Mouse (Mus musculus): ENCODE data around the gene Barhl1. TPM values are rescaled to one million over a fixed set of nuclear protein-coding genes. Genes with fewer than 3 reads are reported as not detected.

The Barhl1 gene
- polyA plus RNA-seq, 1 experiment from 2014 or later: not detected

GRCm38 (mm10) chr2:28902291-28902690 lies 14.2 kb downstream of the Barhl1 start:
- Histone ChIP-seq H3K4me2 (replicated peaks; ENCODE audit: low read depth) (no peak overlapping the region), H3K4me1 (replicated peaks; ENCODE audit: control insufficient read depth, insufficient read depth, low read length) (no peaks in the 10 kb centered on the region), H3K27me3 (replicated peaks; ENCODE audit: control insufficient read depth, insufficient read depth, low read length) (no peaks in the 10 kb centered on the region; the same call in 1 of the 2 replicates), H3K36me3 (ENCODE audit: control insufficient read depth, insufficient read depth) (peaks cover 43% of the 10 kb centered on the region), H3K27ac (ENCODE audit: low read depth, low read length) (no peak overlapping the region), H3K9me3 (ENCODE audit: control insufficient read depth) (no peaks in the 10 kb centered on the region), H3K9ac (ENCODE audit: low read depth, low read length) (no peak overlapping the region), H3K4me3 (ENCODE audit: low read depth, low read length) (no peak overlapping the region)
- no peak for TF ChIP-seq CTCF (IDR thresholded peaks at IDR 0.05; ENCODE audit: low read depth)
- no peak for ATAC-seq
- WGBS: 90% methylated on average over 8 of the region's 8 CpGs

- TF ChIP-seq CTCF (IDR thresholded peaks at IDR 0.05; ENCODE audit: low read depth): peak; percentile 30
- Histone ChIP-seq H3K9me3 (ENCODE audit: control insufficient read depth) (no peaks in the 10 kb centered on the region), H3K4me3 (ENCODE audit: low read depth, low read length) (no peak overlapping the region), H3K4me2 (replicated peaks; ENCODE audit: low read depth) (no peak overlapping the region), H3K36me3 (ENCODE audit: control insufficient read depth, insufficient read depth) (peaks cover 48% of the 10 kb centered on the region), H3K27ac (ENCODE audit: low read depth, low read length) (no peak overlapping the region), H3K4me1 (replicated peaks; ENCODE audit: control insufficient read depth, insufficient read depth, low read length) (no peaks in the 10 kb centered on the region), H3K27me3 (replicated peaks; ENCODE audit: control insufficient read depth, insufficient read depth, low read length) (no peaks in the 10 kb centered on the region), H3K9ac (ENCODE audit: low read depth, low read length) (no peak overlapping the region)
- peak; percentile 57 for ATAC-seq
- 49% methylated on average over 4 of the region's 4 CpGs for WGBS
Observed at GRCm38 (mm10) chr2:28897340-28897899, 19.0 kb downstream of the Barhl1 start.

- Histone ChIP-seq H3K27me3 (replicated peaks; ENCODE audit: control insufficient read depth, insufficient read depth, low read length) (no peaks in the 10 kb centered on the region), H3K27ac (ENCODE audit: low read depth, low read length) (no peak overlapping the region), H3K36me3 (ENCODE audit: control insufficient read depth, insufficient read depth) (peaks cover 50% of the 10 kb centered on the region), H3K4me3 (ENCODE audit: low read depth, low read length) (no peak overlapping the region), H3K4me2 (replicated peaks; ENCODE audit: low read depth) (no peak overlapping the region), H3K9ac (ENCODE audit: low read depth, low read length) (no peak overlapping the region), H3K4me1 (replicated peaks; ENCODE audit: control insufficient read depth, insufficient read depth, low read length) (no peaks in the 10 kb centered on the region), H3K9me3 (ENCODE audit: control insufficient read depth) (no peaks in the 10 kb centered on the region)
- no peak for ATAC-seq
- TF ChIP-seq CTCF (IDR thresholded peaks at IDR 0.05; ENCODE audit: low read depth): no peak
- 76% methylated on average over 7 of the region's 7 CpGs for WGBS
Observed at GRCm38 (mm10) chr2:28895876-28896275, 20.6 kb downstream of the Barhl1 start.

GRCm38 (mm10) chr2:28893526-28893925 lies 22.9 kb downstream of the Barhl1 start:
- H3K36me3 ChIP-seq (ENCODE audit: control insufficient read depth, insufficient read depth): peaks cover 36% of the 10 kb centered on the region
- no peak for ATAC-seq
- H3K9me3 ChIP-seq (ENCODE audit: control insufficient read depth): no peaks in the 10 kb centered on the region
- 71% methylated on average over 6 of the region's 6 CpGs for WGBS
- H3K27ac ChIP-seq (ENCODE audit: low read depth, low read length): no peak overlapping the region
- no peak overlapping the region for H3K9ac ChIP-seq (ENCODE audit: low read depth, low read length)
- H3K4me1 ChIP-seq (replicated peaks; ENCODE audit: control insufficient read depth, insufficient read depth, low read length): no peaks in the 10 kb centered on the region
- no peak overlapping the region for H3K4me2 ChIP-seq (replicated peaks; ENCODE audit: low read depth)
- H3K27me3 ChIP-seq (replicated peaks; ENCODE audit: control insufficient read depth, insufficient read depth, low read length): no peaks in the 10 kb centered on the region
- H3K4me3 ChIP-seq (ENCODE audit: low read depth, low read length): no peak overlapping the region
- no peak for TF ChIP-seq CTCF (IDR thresholded peaks at IDR 0.05; ENCODE audit: low read depth)

- no peak for ATAC-seq
- H3K4me3 ChIP-seq (ENCODE audit: low read depth, low read length): no peak overlapping the region
- no peak for TF ChIP-seq CTCF (IDR thresholded peaks at IDR 0.05; ENCODE audit: low read depth)
- H3K9me3 ChIP-seq (ENCODE audit: control insufficient read depth): no peaks in the 10 kb centered on the region
- H3K36me3 ChIP-seq (ENCODE audit: control insufficient read depth, insufficient read depth): peaks cover 36% of the 10 kb centered on the region
- no peak overlapping the region for H3K27ac ChIP-seq (ENCODE audit: low read depth, low read length)
- 24% methylated on average over 1 of the region's 1 CpGs for WGBS
- H3K4me1 ChIP-seq (replicated peaks; ENCODE audit: control insufficient read depth, insufficient read depth, low read length): no peaks in the 10 kb centered on the region
- H3K4me2 ChIP-seq (replicated peaks; ENCODE audit: low read depth): no peak overlapping the region
- no peak overlapping the region for H3K9ac ChIP-seq (ENCODE audit: low read depth, low read length)
- no peaks in the 10 kb centered on the region for H3K27me3 ChIP-seq (replicated peaks; ENCODE audit: control insufficient read depth, insufficient read depth, low read length)
Observed at GRCm38 (mm10) chr2:28892796-28893195, 23.7 kb downstream of the Barhl1 start.

- ATAC-seq: no peak
- Histone ChIP-seq H3K4me1 (replicated peaks; ENCODE audit: control insufficient read depth, insufficient read depth, low read length) (no peaks in the 10 kb centered on the region), H3K9me3 (ENCODE audit: control insufficient read depth) (no peaks in the 10 kb centered on the region), H3K27me3 (replicated peaks; ENCODE audit: control insufficient read depth, insufficient read depth, low read length) (no peaks in the 10 kb centered on the region), H3K27ac (ENCODE audit: low read depth, low read length) (no peak overlapping the region), H3K4me3 (ENCODE audit: low read depth, low read length) (no peak overlapping the region), H3K9ac (ENCODE audit: low read depth, low read length) (no peak overlapping the region), H3K4me2 (replicated peaks; ENCODE audit: low read depth) (no peak overlapping the region), H3K36me3 (ENCODE audit: control insufficient read depth, insufficient read depth) (peaks cover 18% of the 10 kb centered on the region)
- peak; percentile 17; the same call in 1 of the 2 replicates for TF ChIP-seq CTCF (IDR thresholded peaks at IDR 0.05; ENCODE audit: low read depth)
- whole genome bisulfite sequencing: 52% methylated on average over 4 of the region's 4 CpGs
Observed at GRCm38 (mm10) chr2:28884914-28885313, 31.6 kb downstream of the Barhl1 start.
